Mouse (Mus musculus) testis, adult 2 months (tissue): ENCODE data around the gene Wsb2.

Experiments used
- CTCF ChIP-seq: fragments of 200-500 bp; IDR thresholded peaks from 2 replicates; pipeline ENCODE4 v1.5.1; 2012; ENCODE audit warnings: low read depth, mild to moderate bottlenecking, inconsistent platforms, low read length, moderate library complexity; ENCODE audit not compliant: control insufficient read depth, insufficient read depth, insufficient replicate concordance
- POLR2A ChIP-seq: fragments of 200-500 bp; IDR thresholded peaks from 2 replicates; pipeline ENCODE4 v1.6.1; 2012; ENCODE audit warnings: low read depth, mild to moderate bottlenecking, inconsistent platforms, low read length, moderate library complexity; ENCODE audit not compliant: control insufficient read depth

DNA sequence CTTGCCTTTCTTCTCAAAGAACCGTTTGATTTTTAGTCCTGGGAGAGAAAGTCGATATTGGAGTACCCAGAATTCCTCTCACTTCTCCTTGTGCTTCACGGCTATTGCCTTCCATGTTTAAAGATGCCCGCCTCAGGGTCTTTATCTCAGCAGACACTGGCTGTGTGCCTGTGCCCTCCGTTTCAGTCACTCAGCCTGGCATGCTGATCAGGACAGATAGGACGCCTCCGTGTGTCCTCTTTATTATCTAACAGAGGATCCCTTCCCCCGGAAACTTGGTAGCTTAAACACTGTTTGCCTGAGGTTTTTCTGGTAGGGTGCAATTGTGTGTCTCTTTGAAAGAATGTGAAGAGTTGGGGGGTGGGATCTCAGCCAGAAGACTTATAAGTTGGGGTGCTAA, 18.6 kb upstream of the Wsb2 start:
- TF ChIP-seq CTCF (no peak), POLR2A (no peak)
